Mouse (Mus musculus): ENCODE measurements around the gene Hnrnpdl.

Gene Hnrnpdl

GRCm38 (mm10) chr5:100005896-100006295, 33.6 kb downstream of the Hnrnpdl start:
- DNase-seq (ENCODE audit: low read depth, low spot score), result no peak

GRCm38 (mm10) chr5:100005431-100005830, 34.0 kb downstream of the Hnrnpdl start:
- DNase-seq (ENCODE audit: low read depth, low spot score), result no peak

- no peak for DNase-seq (ENCODE audit: low read depth, low spot score)
Measured at GRCm38 (mm10) chr5:100003895-100004294, 35.6 kb downstream of the Hnrnpdl start.

DNA sequence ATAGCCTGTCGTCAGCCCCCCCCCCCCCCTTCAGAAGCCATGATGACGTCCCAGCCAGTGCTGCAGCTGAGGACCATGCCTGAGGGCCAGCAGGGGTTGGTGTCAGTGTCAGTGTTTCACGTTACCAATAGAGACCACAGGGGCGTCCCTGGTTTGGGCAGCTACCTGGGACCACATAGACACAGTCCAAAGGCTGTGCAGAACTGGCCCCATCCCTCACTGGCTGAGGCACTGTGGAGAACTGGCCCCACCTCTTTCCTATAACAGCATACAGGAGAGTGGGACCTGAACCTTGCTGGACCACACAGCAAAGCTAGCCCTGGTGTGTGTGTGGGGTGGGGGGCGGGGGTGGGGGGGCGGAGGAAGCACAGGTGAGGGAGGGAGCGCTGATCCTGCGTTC, 39.0 kb downstream of the Hnrnpdl start:
- DNase-seq (ENCODE audit: low read depth, low spot score), result no peak

DNA sequence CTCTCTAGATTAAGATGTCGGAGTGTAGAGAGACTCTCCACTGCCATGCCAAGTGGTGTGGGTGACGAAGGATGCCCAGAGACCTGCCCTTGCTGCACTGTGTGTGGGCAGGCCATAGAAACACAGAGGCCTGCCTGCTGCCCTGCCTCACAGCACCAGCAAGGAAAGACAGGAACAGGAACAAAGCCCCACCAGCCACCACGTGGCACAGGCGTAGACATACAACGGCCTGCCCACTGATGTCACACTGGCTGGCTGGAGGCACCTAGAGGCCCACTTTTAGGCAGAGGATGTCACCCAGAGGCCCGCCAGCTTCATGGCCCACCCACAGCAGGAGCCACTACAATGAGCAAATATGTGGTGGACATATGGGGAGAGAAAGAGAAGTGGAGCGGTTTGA, 39.4 kb downstream of the Hnrnpdl start:
- no peak for DNase-seq (ENCODE audit: low read depth, low spot score)

DNA sequence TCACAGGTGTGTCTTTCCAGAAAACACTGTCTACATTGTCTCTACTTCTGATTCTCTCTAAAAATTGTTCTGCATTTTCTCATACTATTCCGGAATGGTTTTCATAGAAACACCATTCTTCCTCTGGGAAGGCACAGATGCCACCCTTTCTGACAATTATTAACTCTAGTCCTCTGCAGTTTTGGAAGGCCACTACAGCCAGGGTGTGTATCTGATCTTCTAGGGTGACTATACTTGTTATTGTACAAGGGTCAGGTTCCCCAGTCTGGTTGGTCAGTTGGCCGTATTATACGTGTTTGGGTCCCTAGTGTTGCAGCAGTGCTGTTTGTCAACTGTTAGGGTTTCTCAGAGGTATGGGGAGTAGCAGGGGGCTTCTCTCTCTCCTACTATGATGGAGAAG, 44.8 kb downstream of the Hnrnpdl start:
- DNase-seq (ENCODE audit: low read depth, low spot score), result no peak

GRCm38 (mm10) chr5:99994166-99994565, 45.3 kb downstream of the Hnrnpdl start:
- no peak for DNase-seq (ENCODE audit: low read depth, low spot score)
